Mouse (Mus musculus): ENCODE measurements around the gene Sox2. TPM values are rescaled to one million over a fixed set of nuclear protein-coding genes. Genes with fewer than 3 reads are reported as not detected.

The Sox2 gene
- polyA plus RNA-seq, 1 experiment from 2014 or later = 0.14 TPM

DNA sequence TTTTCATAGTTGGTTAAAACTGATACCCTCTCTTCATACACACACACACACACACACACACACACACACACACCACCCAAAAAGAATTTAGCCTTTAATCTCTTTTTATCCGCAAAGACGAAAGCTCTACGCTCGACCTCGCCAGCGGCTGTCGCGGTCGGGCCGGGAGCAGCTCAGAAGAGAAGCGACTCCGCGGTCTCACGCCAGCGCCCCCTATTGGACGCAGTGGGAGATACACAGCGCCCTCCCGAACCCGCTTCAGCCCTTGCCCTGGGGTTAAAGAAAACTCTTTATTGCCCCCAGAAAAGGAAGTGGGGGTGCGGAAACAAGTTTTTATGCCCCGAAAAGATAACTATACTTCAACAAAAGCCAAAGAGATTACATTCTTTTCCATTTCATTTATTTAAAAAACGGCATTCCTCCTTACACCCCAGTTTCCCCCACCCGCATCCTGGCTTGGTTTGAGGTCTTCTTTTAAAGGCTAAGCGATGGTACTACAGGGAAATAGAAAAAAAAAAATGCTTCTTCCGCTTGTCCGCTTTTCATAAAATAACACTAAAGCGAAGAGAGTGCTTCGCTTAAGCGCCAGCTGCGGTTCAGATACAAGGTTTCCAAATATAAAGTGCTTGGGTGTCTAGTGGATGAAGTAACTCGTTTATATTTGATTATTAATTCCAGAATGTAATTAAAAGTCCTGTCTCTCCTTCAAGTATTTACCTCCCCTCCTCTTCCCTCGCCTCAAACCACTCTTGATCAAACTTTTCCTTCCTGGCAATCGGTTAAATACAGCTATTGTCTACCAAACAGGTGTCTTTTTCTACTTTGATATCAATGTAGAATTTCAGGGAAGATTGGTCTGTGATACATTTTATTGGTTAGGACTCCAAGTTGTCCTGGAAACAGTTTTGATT, 9.3 kb upstream of the Sox2 start:
- no peaks in the 10 kb centered on the region for H3K36me3 ChIP-seq (ENCODE audit: control insufficient read depth, insufficient read depth, low read length)
- H3K4me2 ChIP-seq = no peak overlapping the region
- WGBS (ENCODE audit: insufficient replicate concordance) = 5% methylated on average over 33 of the region's 33 CpGs
- ATAC-seq (replicated peaks; ENCODE audit: insufficient number of reproducible peaks, low FRiP score, low TSS enrichment) = no peak
- no peaks in the 10 kb centered on the region for H3K9me3 ChIP-seq (replicated peaks; ENCODE audit: control insufficient read depth, low read length)
- no peak overlapping the region for H3K9ac ChIP-seq (ENCODE audit: low read depth, low read length)
- no peaks in the 10 kb centered on the region for H3K4me1 ChIP-seq (ENCODE audit: control insufficient read depth, insufficient read depth, low read length)
- H3K27me3 ChIP-seq (ENCODE audit: control insufficient read depth, insufficient read depth, low read length) = peaks cover 83% of the 10 kb centered on the region
- no peak overlapping the region for H3K27ac ChIP-seq (ENCODE audit: low read depth, low read length)
- no peak overlapping the region for H3K4me3 ChIP-seq (ENCODE audit: low read depth, low read length)

DNA sequence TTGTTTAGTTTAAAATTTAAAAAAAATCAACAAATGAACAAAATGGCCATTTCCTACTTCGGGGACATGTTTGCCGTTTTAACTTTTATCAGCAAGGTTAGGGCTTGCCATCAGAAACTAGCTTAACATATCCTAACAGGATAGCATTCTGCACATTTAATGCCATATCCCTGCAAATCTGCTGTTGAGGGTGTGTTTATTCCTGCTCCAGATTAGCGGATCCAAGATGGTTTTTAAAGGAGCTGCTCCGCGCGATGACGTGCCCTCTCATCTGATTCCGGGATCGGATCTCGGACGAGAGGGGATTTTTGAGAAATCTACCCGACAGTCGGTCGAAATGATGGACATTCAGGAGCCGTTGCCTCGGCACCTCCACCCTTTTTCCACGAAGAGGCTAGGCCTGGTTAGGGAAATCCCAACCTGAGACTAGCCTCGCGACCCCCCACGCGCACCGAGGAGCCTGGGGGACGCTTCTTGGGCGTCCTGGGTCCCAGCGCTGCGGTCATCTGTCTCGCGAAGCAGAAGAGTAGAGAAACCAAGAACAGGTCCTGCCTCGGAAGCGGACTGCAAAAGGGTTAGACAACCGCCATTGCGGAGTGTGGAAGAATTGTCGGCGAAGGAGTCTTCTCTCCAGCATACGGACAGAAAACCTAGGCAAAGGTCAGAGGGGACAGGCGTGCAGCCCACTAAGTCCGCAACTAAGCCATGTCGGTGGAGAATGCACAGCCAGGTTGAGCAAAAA, 8.3 kb upstream of the Sox2 start:
- WGBS (ENCODE audit: insufficient replicate concordance) = 2% methylated on average over 38 of the region's 38 CpGs
- no peaks in the 10 kb centered on the region for H3K4me1 ChIP-seq (ENCODE audit: control insufficient read depth, insufficient read depth, low read length)
- H3K27ac ChIP-seq (ENCODE audit: low read depth, low read length) = no peak overlapping the region
- no peak overlapping the region for H3K9ac ChIP-seq (ENCODE audit: low read depth, low read length)
- peaks cover 85% of the 10 kb centered on the region for H3K27me3 ChIP-seq (ENCODE audit: control insufficient read depth, insufficient read depth, low read length)
- no peak for ATAC-seq (replicated peaks; ENCODE audit: insufficient number of reproducible peaks, low FRiP score, low TSS enrichment)
- H3K4me3 ChIP-seq (ENCODE audit: low read depth, low read length) = peak overlapping the region; percentile 36
- no peaks in the 10 kb centered on the region for H3K9me3 ChIP-seq (replicated peaks; ENCODE audit: control insufficient read depth, low read length)
- H3K4me2 ChIP-seq = peak overlapping the region; percentile 64
- H3K36me3 ChIP-seq (ENCODE audit: control insufficient read depth, insufficient read depth, low read length) = no peaks in the 10 kb centered on the region

DNA sequence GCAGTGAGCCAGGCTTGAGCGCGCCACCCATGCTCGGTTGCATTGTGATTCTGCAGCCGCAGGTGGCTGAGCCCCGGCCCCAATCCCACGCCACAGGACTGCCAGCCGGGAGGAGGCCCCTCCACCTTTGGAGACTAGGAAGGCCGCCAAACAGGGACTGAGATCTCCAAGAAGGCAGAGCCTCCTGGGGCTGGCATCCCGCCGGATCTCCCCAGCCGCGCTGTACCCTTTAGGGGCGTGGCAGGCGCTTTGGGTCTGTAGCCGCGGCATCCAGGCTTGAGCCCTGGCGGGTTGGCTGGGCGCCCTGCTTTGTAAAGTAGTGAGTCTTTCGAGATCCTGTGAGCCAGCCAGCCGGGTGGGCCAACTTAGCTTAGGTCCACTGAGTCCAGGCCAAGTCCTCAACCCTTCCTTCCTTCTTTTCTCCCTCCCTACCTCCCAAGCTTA, 7.7 kb upstream of the Sox2 start:
- 1% methylated on average over 20 of the region's 20 CpGs for WGBS (ENCODE audit: insufficient replicate concordance)
- Histone ChIP-seq H3K9ac (ENCODE audit: low read depth, low read length) (no peak overlapping the region), H3K4me1 (ENCODE audit: control insufficient read depth, insufficient read depth, low read length) (no peaks in the 10 kb centered on the region), H3K4me2 (peak overlapping the region; percentile 64), H3K27ac (ENCODE audit: low read depth, low read length) (no peak overlapping the region), H3K4me3 (ENCODE audit: low read depth, low read length) (peak overlapping the region; percentile 36), H3K27me3 (ENCODE audit: control insufficient read depth, insufficient read depth, low read length) (peaks cover 86% of the 10 kb centered on the region), H3K36me3 (ENCODE audit: control insufficient read depth, insufficient read depth, low read length) (no peaks in the 10 kb centered on the region), H3K9me3 (replicated peaks; ENCODE audit: control insufficient read depth, low read length) (no peaks in the 10 kb centered on the region)
- no peak for ATAC-seq (replicated peaks; ENCODE audit: insufficient number of reproducible peaks, low FRiP score, low TSS enrichment)

DNA sequence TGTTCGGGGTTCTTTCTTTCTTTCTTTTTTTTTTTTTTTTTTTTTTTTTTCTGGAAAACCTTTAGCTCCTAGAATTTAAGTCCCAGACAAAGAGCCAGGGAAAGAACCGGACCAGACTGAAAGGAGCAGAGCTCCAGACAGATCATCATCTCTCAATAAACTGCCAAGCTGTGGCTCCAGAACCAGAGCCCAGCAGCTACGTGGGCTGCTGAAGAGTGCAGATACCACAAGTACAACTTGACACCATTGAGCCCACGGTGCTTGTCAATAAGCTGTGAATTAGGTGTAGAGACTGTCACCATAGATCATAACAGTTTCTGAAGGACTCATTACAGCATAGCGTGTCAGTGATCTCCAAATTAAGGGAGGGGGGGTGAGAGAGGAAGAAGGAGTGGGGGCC, 7.1 kb upstream of the Sox2 start:
- no peaks in the 10 kb centered on the region for H3K36me3 ChIP-seq (ENCODE audit: control insufficient read depth, insufficient read depth, low read length)
- peaks cover 85% of the 10 kb centered on the region for H3K27me3 ChIP-seq (ENCODE audit: control insufficient read depth, insufficient read depth, low read length)
- no peak for ATAC-seq (replicated peaks; ENCODE audit: insufficient number of reproducible peaks, low FRiP score, low TSS enrichment)
- no peak overlapping the region for H3K27ac ChIP-seq (ENCODE audit: low read depth, low read length)
- H3K4me3 ChIP-seq (ENCODE audit: low read depth, low read length) = no peak overlapping the region
- no peak overlapping the region for H3K9ac ChIP-seq (ENCODE audit: low read depth, low read length)
- no peaks in the 10 kb centered on the region for H3K4me1 ChIP-seq (ENCODE audit: control insufficient read depth, insufficient read depth, low read length)
- no peaks in the 10 kb centered on the region for H3K9me3 ChIP-seq (replicated peaks; ENCODE audit: control insufficient read depth, low read length)
- 11% methylated on average over 5 of the region's 5 CpGs for whole genome bisulfite sequencing (ENCODE audit: insufficient replicate concordance)
- H3K4me2 ChIP-seq = no peak overlapping the region

DNA sequence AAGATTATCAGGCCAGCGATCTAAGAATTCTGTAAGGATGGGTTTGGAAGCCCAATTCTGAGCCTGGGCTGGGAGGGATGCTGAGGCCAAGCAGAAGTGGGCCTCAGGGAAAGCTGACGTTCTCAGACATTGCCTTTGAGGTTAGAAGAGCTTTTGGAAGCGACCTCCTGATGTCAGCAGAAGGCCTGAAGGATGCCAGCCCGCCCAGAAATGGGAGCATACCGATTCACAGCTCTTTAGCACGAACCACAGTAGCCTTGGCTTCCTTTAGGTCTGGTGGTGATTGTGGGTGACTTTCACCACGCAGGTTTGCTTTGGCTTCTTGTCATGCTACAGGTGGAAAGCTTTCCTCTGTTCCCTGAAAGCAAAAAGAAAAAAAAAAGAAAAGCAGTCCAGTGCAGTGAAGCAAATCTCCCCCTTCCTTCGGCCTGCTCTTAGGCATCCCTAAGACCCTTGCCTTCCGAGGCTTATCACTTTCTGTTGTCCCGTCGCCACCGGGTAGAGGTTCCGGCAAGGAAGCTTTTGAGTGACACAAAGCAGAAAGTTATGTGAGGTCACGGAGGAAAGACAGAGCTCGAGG, 6.6 kb upstream of the Sox2 start:
- no peak overlapping the region for H3K27ac ChIP-seq (ENCODE audit: low read depth, low read length)
- ATAC-seq (replicated peaks; ENCODE audit: insufficient number of reproducible peaks, low FRiP score, low TSS enrichment) = no peak
- H3K36me3 ChIP-seq (ENCODE audit: control insufficient read depth, insufficient read depth, low read length) = no peaks in the 10 kb centered on the region
- no peak overlapping the region for H3K9ac ChIP-seq (ENCODE audit: low read depth, low read length)
- peaks cover 85% of the 10 kb centered on the region for H3K27me3 ChIP-seq (ENCODE audit: control insufficient read depth, insufficient read depth, low read length)
- 1% methylated on average over 15 of the region's 15 CpGs for WGBS (ENCODE audit: insufficient replicate concordance)
- H3K4me2 ChIP-seq = no peak overlapping the region
- no peaks in the 10 kb centered on the region for H3K9me3 ChIP-seq (replicated peaks; ENCODE audit: control insufficient read depth, low read length)
- H3K4me3 ChIP-seq (ENCODE audit: low read depth, low read length) = no peak overlapping the region
- peaks cover 3% of the 10 kb centered on the region for H3K4me1 ChIP-seq (ENCODE audit: control insufficient read depth, insufficient read depth, low read length)

DNA sequence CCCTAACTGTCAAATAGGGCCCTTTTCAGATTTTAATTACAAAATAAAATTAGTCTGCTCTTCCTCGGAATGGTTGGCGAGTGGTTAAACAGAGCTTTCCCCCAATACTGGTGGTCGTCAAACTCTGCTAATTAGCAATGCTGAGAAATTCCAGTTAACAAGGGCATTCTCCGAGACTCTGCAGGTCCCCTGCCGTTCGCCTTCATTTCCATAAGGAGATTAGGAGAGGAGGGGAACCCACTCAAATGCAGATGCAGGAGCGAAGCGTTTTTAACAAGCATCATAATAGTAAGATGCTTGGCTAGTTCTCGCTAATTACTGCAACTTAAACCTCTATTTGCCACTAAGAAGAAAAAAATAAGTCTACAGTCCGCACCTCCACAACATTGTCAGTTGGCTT, 4.0 kb upstream of the Sox2 start:
- Histone ChIP-seq H3K9ac (ENCODE audit: low read depth, low read length) (no peak overlapping the region), H3K36me3 (ENCODE audit: control insufficient read depth, insufficient read depth, low read length) (no peaks in the 10 kb centered on the region), H3K4me1 (ENCODE audit: control insufficient read depth, insufficient read depth, low read length) (peaks cover 18% of the 10 kb centered on the region), H3K4me2 (no peak overlapping the region), H3K27me3 (ENCODE audit: control insufficient read depth, insufficient read depth, low read length) (peaks cover 90% of the 10 kb centered on the region), H3K9me3 (replicated peaks; ENCODE audit: control insufficient read depth, low read length) (no peaks in the 10 kb centered on the region), H3K4me3 (ENCODE audit: low read depth, low read length) (no peak overlapping the region), H3K27ac (ENCODE audit: low read depth, low read length) (no peak overlapping the region)
- under 1% methylated on average over 10 of the region's 10 CpGs for WGBS (ENCODE audit: insufficient replicate concordance)
- ATAC-seq (replicated peaks; ENCODE audit: insufficient number of reproducible peaks, low FRiP score, low TSS enrichment) = no peak

DNA sequence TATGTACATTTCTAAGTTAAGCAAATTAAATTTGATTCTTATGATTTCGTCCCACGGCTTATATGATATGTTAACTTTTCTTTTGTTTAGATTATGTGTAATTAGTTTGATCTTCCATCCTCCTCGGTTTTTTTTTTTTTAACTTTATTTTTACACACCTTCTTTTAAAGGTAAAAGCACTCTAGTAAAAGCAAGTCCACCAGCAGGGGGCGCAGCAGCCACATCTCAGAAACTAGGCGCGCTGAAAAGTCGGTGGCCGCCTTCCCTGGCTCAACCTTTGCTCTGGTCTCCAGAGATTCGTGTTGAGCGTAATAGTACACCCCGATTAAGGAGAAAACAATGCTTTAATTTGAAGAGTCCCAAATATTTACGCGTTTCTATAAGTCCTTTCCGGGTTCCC, 2.5 kb upstream of the Sox2 start:
- H3K27me3 ChIP-seq (ENCODE audit: control insufficient read depth, insufficient read depth, low read length) = peaks cover 84% of the 10 kb centered on the region
- H3K9me3 ChIP-seq (replicated peaks; ENCODE audit: control insufficient read depth, low read length) = no peaks in the 10 kb centered on the region
- peak overlapping the region; percentile 19; the same call in 1 of the 2 replicates for H3K4me2 ChIP-seq
- no peaks in the 10 kb centered on the region for H3K36me3 ChIP-seq (ENCODE audit: control insufficient read depth, insufficient read depth, low read length)
- H3K4me1 ChIP-seq (ENCODE audit: control insufficient read depth, insufficient read depth, low read length) = peaks cover 18% of the 10 kb centered on the region
- no peak for ATAC-seq (replicated peaks; ENCODE audit: insufficient number of reproducible peaks, low FRiP score, low TSS enrichment)
- peak overlapping the region; percentile 50 for H3K4me3 ChIP-seq (ENCODE audit: low read depth, low read length)
- no peak overlapping the region for H3K9ac ChIP-seq (ENCODE audit: low read depth, low read length)
- WGBS (ENCODE audit: insufficient replicate concordance) = 0% methylated on average over 14 of the region's 14 CpGs
- no peak overlapping the region for H3K27ac ChIP-seq (ENCODE audit: low read depth, low read length)

DNA sequence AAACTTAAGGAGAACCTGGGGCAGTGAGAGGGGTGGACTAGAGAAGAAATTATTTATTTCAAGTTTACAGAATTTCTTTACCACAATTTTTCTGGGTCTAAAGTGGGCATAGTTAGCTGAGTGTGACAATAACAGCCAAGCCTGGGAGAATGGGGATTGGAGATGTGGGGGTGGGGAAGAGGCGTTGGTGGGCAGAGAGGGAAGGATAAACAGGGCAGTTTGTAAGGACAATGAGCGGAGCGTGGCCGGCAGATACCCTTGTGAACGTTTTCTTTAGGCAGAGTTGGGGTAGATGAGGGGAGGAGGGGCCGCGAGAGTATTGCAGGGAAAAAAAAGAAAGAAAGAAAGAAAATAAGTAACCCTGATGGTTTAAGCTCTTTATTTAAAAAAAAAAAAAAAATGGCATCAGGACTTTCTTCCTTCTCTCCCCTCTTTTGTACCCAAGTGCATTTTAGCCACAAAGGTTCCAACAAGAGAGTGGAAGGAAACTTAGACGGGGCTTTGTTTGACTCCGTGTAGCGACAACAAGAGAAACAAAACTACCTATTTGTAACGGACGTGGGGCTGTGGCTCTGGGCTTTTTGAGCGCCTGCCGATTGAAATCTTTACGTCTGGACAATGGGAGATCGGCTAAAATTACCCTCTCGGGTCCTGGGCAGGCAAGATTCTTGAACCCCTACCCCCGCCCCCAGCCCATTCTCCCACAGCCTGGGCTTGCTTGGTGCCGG, 1.9 kb upstream of the Sox2 start:
- ATAC-seq (replicated peaks; ENCODE audit: insufficient number of reproducible peaks, low FRiP score, low TSS enrichment) = no peak

More for the DNA sequence above, 1.9 kb upstream of the Sox2 start:
- Histone ChIP-seq H3K36me3 (ENCODE audit: control insufficient read depth, insufficient read depth, low read length) (no peaks in the 10 kb centered on the region), H3K4me1 (ENCODE audit: control insufficient read depth, insufficient read depth, low read length) (peaks cover 18% of the 10 kb centered on the region), H3K4me2 (peak overlapping the region; percentile 86), H3K27ac (ENCODE audit: low read depth, low read length) (no peak overlapping the region), H3K4me3 (ENCODE audit: low read depth, low read length) (peak overlapping the region; percentile 50), H3K27me3 (ENCODE audit: control insufficient read depth, insufficient read depth, low read length) (peaks cover 82% of the 10 kb centered on the region), H3K9ac (ENCODE audit: low read depth, low read length) (no peak overlapping the region), H3K9me3 (replicated peaks; ENCODE audit: control insufficient read depth, low read length) (no peaks in the 10 kb centered on the region)
- 1% methylated on average over 19 of the region's 19 CpGs for WGBS (ENCODE audit: insufficient replicate concordance)
